Mouse (Mus musculus): ENCODE results near the gene Spats1.

- no peak for TF ChIP-seq CTCF (IDR thresholded peaks at IDR 0.05; ENCODE audit: extremely low read depth, insufficient read depth, low read length)
- TF ChIP-seq POLR2A (IDR thresholded peaks at IDR 0.05; ENCODE audit: extremely low read depth, insufficient read depth, low read length): no peak
Measured at GRCm38 (mm10) chr17:45408719-45409118, 66.5 kb downstream of the Spats1 start.

Data from cortical plate, adult 2 months (tissue).